Mouse (Mus musculus) ES-E14 (cell line): ENCODE measurements at regions not wholly inside any gene's neighbourhood (a gene's known extent, or its start where the extent isn't known, plus 50 kb on each side); places are given as distances from the start of the nearest gene placed in this dataset.

Source experiments
- CHD2 ChIP-seq: IDR thresholded peaks from 2 replicates; pipeline ENCODE4 v1.6.1; 2014; ENCODE audit warnings: mild to moderate bottlenecking, low read depth, low read length, inconsistent platforms
- MAFK ChIP-seq: IDR thresholded peaks from 2 replicates; pipeline ENCODE4 v1.6.1; 2014; ENCODE audit warnings: mild to moderate bottlenecking, low read depth, low read length, inconsistent platforms; ENCODE audit not compliant: insufficient read depth
- ZC3H11A ChIP-seq: IDR thresholded peaks from 2 replicates; pipeline ENCODE4 v1.6.1; 2012; ENCODE audit warnings: low read depth, mild to moderate bottlenecking, inconsistent platforms, low read length, borderline replicate concordance
- ZNF384 ChIP-seq: IDR thresholded peaks from 2 replicates; pipeline ENCODE4 v1.6.1; 2012; ENCODE audit warnings: low read depth, low read length, inconsistent platforms

- TF ChIP-seq CHD2 (no peak), ZNF384 (no peak), ZC3H11A (peak; percentile 74; the same call in 1 of the 2 replicates), MAFK (no peak)
Observed at GRCm38 (mm10) chr8:4413206-4413605, 79.6 kb upstream of the Cers4 start.
